Mouse (Mus musculus) heart, embryonic 15.5 days (tissue): ENCODE data around the gene Pard3. TPM values are rescaled to one million over a fixed set of nuclear protein-coding genes. Genes with fewer than 3 reads are reported as not detected.
"Not testable (repeated sequence)": the region's sequence is repeated elsewhere in the genome, so short reads cannot be mapped to it uniquely, and the experiment has no call there.

Experiments used
- ATAC-seq: fragments of 200-750 bp; cut with Nextera tagmentation; replicated peaks from 2 replicates; pipeline ENCODE4 v1.8.0; 2017; ENCODE audit warnings: low read depth, moderate TSS enrichment; ENCODE audit not compliant: insufficient number of reproducible peaks, insufficient read depth, low FRiP score
- H3K27ac ChIP-seq: fragments of 300-500 bp; sonication (generic); 2 replicates; pipeline ENCODE4 v1.5.1; 2015; ENCODE audit warnings: mild to moderate bottlenecking, inconsistent platforms
- H3K27me3 ChIP-seq: fragments of 300-500 bp; sonication (generic); 2 replicates; pipeline ENCODE4 v1.6.1; 2015; ENCODE audit warnings: inconsistent platforms
- H3K36me3 ChIP-seq: fragments of 300-500 bp; sonication (generic); 2 replicates; pipeline ENCODE4 v1.6.1; 2015; ENCODE audit warnings: mild to moderate bottlenecking, inconsistent platforms
- H3K4me1 ChIP-seq: fragments of 300-500 bp; sonication (generic); replicated peaks from 2 replicates; pipeline ENCODE4 v1.6.1; 2015; ENCODE audit warnings: inconsistent platforms
- H3K4me2 ChIP-seq: fragments of 300-500 bp; sonication (generic); 2 replicates; pipeline ENCODE4 v1.6.1; 2015; ENCODE audit warnings: inconsistent platforms, mild to moderate bottlenecking, moderate library complexity
- H3K4me3 ChIP-seq: fragments of 300-500 bp; sonication (generic); 2 replicates; pipeline ENCODE4 v1.5.1; 2015; ENCODE audit warnings: mild to moderate bottlenecking, inconsistent platforms
- H3K9ac ChIP-seq: fragments of 300-500 bp; sonication (generic); 2 replicates; pipeline ENCODE4 v1.6.1; 2015; ENCODE audit warnings: mild to moderate bottlenecking, inconsistent platforms
- H3K9me3 ChIP-seq: fragments of 300-500 bp; sonication (generic); replicated peaks from 2 replicates; pipeline ENCODE4 v1.6.1; 2016; ENCODE audit warnings: inconsistent platforms
- whole genome bisulfite sequencing: fragments of 180-500 bp; shearing (Covaris S2); methylation state at CpG from one replicate; pipeline ENCODE4 v1.1.7; 2015; ENCODE audit warnings: mixed read lengths; 5-methylcytosine and 5-hydroxymethylcytosine counted together
- polyA plus RNA-seq: library from polyadenylated mRNA; unstranded; fragments of >200 nt; fragmentation: Nextera tagmentation; extraction: Ambion mirVana; gene quantifications from 2 replicates; pipeline ENCODE4 v1.2.1, GENCODE M21; 2015

The Pard3 gene
- polyA plus RNA-seq, 1 experiment from 2014 or later = 14.9 TPM

DNA sequence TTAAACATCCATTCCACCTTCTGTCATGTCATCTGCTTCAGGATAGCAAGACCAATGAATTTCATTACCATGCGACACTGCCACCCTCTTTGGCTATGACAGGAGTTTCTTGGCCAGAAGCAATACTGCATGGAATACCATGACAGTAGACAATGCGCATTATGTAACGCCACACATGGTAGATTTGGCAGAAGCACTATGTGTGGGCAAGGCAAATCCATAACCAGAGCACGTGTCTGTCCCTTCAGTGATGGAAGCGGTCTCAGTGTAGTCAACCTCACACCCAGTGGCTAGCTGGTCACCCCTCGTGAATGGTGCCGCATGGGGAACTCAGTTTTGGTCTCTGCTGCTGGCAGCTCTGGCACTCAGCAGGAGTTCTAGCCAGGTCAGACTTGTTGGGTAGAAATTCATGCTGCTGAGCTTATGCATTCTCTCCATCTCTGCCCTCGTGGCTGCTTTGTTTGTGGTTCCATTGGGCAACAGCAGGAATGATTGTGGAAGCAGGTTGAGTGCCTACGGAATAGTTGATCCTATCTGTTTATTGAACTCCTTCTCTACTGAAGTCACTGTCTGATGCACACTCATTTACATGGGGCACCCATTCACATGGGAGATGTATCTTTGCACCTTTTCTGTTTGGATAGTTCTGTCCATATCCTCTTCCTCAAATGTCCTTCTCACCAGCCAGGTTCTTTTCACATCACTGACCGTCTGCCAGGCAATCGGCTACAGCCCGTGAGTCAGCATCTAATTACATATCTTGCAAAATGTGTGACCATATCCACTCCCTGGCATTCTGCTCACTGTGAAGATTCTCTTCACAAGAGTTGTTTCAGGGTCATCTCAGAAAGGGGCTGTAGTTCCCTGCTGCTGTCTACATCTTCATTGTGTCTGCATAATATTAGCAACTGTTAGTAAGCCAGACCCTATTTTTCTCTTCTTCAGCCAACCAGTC lies 100.9 kb downstream of the Pard3 start:
- 0 out of 2 replicates have a peak, but pooled peaks cover 3% of the 10 kb centered on the region for H3K36me3 ChIP-seq
- H3K4me3 ChIP-seq = no peak overlapping the region
- peaks cover 17% of the 10 kb centered on the region for H3K4me1 ChIP-seq
- H3K27ac ChIP-seq = no peak overlapping the region
- no peak overlapping the region for H3K4me2 ChIP-seq
- no peak overlapping the region for H3K9ac ChIP-seq
- no peak for ATAC-seq
- 88% methylated on average over 12 of the region's 12 CpGs for WGBS
- H3K9me3 ChIP-seq = no peaks in the 10 kb centered on the region
- no peaks in the 10 kb centered on the region for H3K27me3 ChIP-seq

DNA sequence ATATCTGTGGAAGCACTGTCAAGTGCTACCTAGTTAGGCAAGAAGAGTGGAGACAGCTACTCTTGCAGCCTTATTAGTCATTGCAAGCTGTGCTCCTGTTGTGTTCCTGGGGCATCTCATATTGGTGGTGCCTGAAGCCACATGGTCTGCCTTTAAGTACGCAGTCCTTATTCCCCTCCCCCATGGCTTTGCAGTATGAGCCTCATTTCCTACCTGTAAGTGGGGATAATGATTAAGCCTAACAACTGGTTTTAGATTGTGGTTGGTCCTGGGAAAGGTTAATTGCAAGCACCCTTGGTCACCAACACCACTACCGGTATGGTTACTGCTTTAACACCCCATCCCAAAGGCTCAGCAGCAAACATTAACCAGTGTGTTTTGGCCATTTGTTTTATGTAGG lies 104.8 kb downstream of the Pard3 start:
- H3K9ac ChIP-seq = no peak overlapping the region
- H3K27me3 ChIP-seq = no peaks in the 10 kb centered on the region
- ATAC-seq = no peak
- H3K4me3 ChIP-seq = no peak overlapping the region
- no peak overlapping the region for H3K27ac ChIP-seq
- peaks cover 10% of the 10 kb centered on the region; the same call in 1 of the 2 replicates for H3K4me1 ChIP-seq
- WGBS = 78% methylated on average over 2 of the region's 2 CpGs
- H3K4me2 ChIP-seq = no peak overlapping the region
- H3K36me3 ChIP-seq = no peaks in the 10 kb centered on the region
- H3K9me3 ChIP-seq = no peaks in the 10 kb centered on the region

DNA sequence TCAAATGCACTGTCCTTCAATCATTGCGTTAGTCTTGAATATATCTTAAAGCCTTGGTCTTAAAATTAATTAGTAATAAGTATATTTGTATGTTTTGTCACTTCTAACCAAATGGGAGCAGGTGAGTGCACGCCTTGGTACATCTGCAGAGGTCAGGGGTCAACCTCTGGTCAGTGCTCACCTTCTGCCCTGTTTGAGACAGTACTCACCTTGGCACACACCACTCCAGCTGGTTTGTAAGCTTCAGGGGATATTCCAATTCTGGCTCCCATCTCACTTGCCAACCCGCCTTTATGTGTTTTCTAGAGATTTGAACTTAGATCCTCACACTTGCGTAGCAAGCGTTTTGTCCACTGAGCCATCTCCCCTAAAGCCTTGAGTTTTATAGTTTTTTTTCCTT lies 105.7 kb downstream of the Pard3 start:
- no peak overlapping the region for H3K9ac ChIP-seq
- H3K27me3 ChIP-seq = no peaks in the 10 kb centered on the region
- H3K9me3 ChIP-seq = no peaks in the 10 kb centered on the region
- H3K27ac ChIP-seq = no peak overlapping the region
- no peaks in the 10 kb centered on the region for H3K36me3 ChIP-seq
- no peak for ATAC-seq
- no peak overlapping the region for H3K4me3 ChIP-seq
- peaks cover 10% of the 10 kb centered on the region; the same call in 1 of the 2 replicates for H3K4me1 ChIP-seq
- 97% methylated on average over 5 of the region's 5 CpGs for WGBS
- no peak overlapping the region for H3K4me2 ChIP-seq

DNA sequence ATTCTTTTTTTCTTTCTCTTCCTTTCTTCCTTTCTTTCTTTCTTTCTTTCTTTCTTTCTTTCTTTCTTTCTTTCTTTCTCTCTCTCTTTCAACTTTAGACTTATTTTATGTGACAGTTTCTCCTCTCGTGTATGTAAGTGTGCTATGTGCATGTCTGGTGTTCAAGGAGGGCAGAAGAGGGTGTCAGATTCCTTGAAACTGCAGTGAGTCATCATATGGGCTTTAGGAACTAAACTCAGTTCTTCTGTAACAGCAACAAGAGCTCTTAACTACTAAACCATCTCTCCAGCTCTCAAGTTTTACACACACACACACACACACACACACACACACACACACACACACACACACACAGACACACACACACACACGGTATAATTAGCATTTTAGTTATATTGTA lies 106.7 kb downstream of the Pard3 start:
- H3K4me1 ChIP-seq = peaks cover 11% of the 10 kb centered on the region
- not testable (repeated sequence) for H3K4me2 ChIP-seq, H3K4me3 ChIP-seq, ATAC-seq, H3K9ac ChIP-seq, H3K9me3 ChIP-seq, H3K27ac ChIP-seq, H3K36me3 ChIP-seq, H3K27me3 ChIP-seq
- 56% methylated on average over 2 of the region's 2 CpGs for WGBS

DNA sequence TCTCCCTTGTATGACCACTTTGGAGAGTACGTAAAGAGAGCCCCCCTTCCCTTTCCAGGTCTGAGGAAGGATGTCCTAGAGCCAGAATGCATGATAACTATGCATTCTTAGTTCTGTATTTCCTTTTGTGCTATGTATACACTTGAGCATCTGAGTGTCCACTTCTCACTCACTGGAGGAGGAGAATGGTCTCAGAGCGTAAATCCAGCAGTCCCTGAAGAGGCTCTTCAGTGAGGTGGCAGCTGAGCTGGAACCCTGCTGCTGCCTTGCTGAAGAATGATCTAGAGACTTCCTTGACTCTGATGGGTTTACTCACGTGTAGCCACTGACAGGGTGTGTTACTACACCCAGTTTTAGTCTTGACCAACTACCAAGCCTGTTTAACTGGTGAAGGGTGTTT lies 107.2 kb downstream of the Pard3 start:
- H3K27ac ChIP-seq = no peak overlapping the region
- H3K4me2 ChIP-seq = no peak overlapping the region
- no peaks in the 10 kb centered on the region for H3K36me3 ChIP-seq
- no peak overlapping the region for H3K4me3 ChIP-seq
- no peak for ATAC-seq
- H3K27me3 ChIP-seq = no peaks in the 10 kb centered on the region
- peaks cover 13% of the 10 kb centered on the region for H3K4me1 ChIP-seq
- H3K9ac ChIP-seq = no peak overlapping the region
- WGBS = 81% methylated on average over 3 of the region's 3 CpGs
- H3K9me3 ChIP-seq = no peaks in the 10 kb centered on the region

DNA sequence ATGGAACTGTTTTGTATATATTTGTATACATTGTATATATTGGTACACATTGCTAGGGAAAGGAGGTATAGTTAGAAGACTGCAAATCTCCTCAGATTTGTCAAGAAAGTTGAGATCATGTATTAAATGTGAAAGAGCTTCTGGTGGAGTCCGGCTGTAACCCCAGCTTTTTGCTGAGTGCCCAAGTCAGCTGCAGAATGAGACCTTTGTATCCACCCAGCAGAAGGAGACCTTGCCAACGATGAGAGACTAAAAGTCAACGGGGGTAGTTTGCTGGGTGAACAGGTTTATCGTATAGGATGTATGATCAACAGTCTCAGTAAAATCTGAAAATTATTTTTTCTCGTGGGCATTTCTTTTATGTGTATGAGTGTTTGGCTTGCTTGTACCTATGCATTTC lies 109.8 kb downstream of the Pard3 start:
- no peaks in the 10 kb centered on the region for H3K9me3 ChIP-seq
- H3K4me3 ChIP-seq = no peak overlapping the region
- no peak for ATAC-seq
- WGBS = 89% methylated on average over 5 of the region's 5 CpGs
- H3K36me3 ChIP-seq = no peaks in the 10 kb centered on the region
- no peak overlapping the region for H3K27ac ChIP-seq
- H3K4me1 ChIP-seq = peaks cover 9% of the 10 kb centered on the region
- H3K4me2 ChIP-seq = no peak overlapping the region
- no peak overlapping the region for H3K9ac ChIP-seq
- no peaks in the 10 kb centered on the region for H3K27me3 ChIP-seq

DNA sequence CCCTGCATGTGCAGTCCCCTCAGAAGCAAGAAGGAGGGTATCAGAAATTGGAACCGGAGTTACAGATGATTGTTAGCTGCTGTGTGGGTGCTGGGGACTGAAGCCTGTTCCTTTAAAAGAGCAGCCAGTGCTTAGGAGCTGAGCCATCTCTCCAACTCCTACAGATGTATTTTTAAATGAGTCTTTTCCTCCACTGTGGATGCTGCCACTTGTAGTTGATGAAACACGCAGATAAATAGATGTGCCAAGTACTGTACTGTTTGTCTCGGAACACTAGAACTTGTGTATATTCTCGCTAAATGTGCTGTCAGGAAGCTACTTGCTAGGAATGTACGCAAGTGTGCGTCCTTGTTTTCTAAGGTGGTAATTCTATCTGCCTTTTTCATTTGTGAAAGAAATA lies 110.7 kb downstream of the Pard3 start:
- H3K27ac ChIP-seq = no peak overlapping the region
- ATAC-seq = no peak
- no peaks in the 10 kb centered on the region for H3K27me3 ChIP-seq
- no peaks in the 10 kb centered on the region for H3K9me3 ChIP-seq
- WGBS = 86% methylated on average over 6 of the region's 6 CpGs
- H3K4me1 ChIP-seq = peaks cover 9% of the 10 kb centered on the region
- no peak overlapping the region for H3K4me2 ChIP-seq
- H3K4me3 ChIP-seq = no peak overlapping the region
- no peak overlapping the region for H3K9ac ChIP-seq
- no peaks in the 10 kb centered on the region for H3K36me3 ChIP-seq

DNA sequence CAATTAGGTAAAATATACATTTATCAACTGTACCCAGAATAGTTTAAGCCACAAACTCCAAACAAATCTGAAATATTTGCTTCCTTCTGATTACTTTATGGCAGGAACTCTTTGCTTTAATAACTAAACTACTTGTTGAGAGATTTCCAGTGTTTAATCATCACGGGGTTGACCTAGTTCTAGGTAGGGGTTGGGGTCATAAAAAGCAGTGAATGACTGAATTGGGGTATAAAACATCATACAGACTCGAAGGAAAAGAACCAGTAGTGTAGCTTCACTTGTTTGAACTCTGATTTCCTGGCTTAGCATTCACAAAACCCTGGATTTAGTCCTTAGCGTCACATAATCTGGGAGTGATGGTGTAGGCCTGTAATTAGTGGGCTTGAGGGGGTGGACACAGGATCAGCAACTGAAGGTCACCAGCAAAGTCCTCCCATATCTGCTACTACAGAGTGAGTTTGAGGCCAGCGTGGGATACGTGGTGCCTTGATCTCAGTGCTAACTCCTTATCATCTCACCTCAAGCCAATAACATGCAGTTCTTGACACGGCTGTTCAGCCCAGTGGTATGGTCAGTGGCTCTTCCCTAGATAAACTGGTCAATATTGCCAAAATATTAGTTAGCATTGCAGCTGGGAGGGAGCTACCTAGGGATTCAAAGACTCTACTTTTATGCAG lies 111.6 kb downstream of the Pard3 start:
- no peak for ATAC-seq
- Histone ChIP-seq H3K9ac (no peak overlapping the region), H3K4me3 (no peak overlapping the region), H3K27ac (no peak overlapping the region), H3K9me3 (no peaks in the 10 kb centered on the region), H3K4me1 (peaks cover 9% of the 10 kb centered on the region), H3K27me3 (no peaks in the 10 kb centered on the region), H3K4me2 (no peak overlapping the region), H3K36me3 (no peaks in the 10 kb centered on the region)
- WGBS = 60% methylated on average over 6 of the region's 6 CpGs

DNA sequence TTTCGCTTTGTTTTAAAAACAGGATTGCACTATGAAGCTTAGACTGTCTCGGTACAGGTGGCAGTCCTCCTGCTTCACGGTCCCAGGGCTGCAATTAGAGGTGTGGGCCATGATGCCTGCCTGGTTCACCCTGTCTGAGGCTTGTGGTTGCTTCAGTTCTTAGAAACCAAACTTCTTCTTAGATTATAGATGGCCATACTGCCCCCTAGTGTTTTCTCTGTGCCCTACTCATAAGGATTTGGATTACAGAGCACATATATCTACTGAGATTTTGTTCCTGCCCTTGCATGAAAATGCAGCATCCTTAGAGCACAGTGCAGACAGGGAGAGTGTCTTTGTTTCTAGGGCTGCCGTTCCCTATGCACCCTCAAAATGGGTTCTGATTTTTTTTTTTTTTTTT lies 114.9 kb downstream of the Pard3 start:
- no peak overlapping the region for H3K4me2 ChIP-seq
- H3K27ac ChIP-seq = no peak overlapping the region
- no peaks in the 10 kb centered on the region for H3K27me3 ChIP-seq
- ATAC-seq = no peak
- WGBS = 55% methylated on average over 4 of the region's 4 CpGs
- no peak overlapping the region for H3K9ac ChIP-seq
- no peaks in the 10 kb centered on the region for H3K36me3 ChIP-seq
- no peak overlapping the region for H3K4me3 ChIP-seq
- H3K4me1 ChIP-seq = peaks cover 20% of the 10 kb centered on the region
- no peaks in the 10 kb centered on the region for H3K9me3 ChIP-seq

DNA sequence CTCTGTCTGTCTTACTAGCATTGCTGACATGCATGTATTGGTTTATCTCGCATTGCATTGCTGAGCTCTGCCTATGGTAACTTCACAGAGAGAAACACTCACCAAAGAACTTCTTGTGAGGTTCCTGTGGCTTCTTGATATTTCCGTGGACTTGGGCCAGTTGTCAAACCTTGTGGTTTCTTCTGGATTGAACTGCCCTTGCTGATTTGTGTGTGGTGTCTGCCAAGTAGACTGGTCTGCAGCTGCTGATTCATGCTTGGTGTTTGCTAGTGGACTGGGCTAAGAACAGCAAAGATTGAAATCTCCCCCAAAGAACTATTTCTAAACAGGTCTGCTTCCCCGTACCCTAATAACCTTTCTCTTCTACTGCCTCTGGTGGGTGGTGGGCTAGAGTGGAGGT lies 117.6 kb downstream of the Pard3 start:
- WGBS = 86% methylated on average over 3 of the region's 3 CpGs
- no peak overlapping the region for H3K27ac ChIP-seq
- no peak for ATAC-seq

DNA sequence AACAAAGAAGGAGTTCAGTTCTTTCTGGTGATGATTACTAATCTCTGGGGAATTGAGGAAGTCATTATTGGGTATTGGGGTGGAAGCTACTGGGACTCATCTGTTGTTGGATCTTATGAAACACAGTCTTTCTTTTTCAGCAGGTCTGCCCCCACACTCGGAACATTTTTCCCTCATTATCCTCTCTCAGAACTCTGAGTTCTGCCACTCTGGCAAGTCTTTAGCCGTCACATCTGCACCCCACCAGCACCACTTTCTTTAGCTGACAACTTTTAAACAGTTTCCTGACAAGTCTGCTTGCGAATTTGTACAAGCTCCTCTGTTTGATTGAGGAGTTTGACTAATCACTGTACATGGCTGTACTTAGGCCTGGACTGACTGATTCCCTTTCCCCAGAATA lies 118.4 kb downstream of the Pard3 start:
- H3K4me3 ChIP-seq = no peak overlapping the region
- WGBS = 78% methylated on average over 3 of the region's 3 CpGs
- H3K4me2 ChIP-seq = no peak overlapping the region
- peaks cover 39% of the 10 kb centered on the region for H3K4me1 ChIP-seq
- no peak overlapping the region for H3K9ac ChIP-seq
- H3K36me3 ChIP-seq = no peaks in the 10 kb centered on the region
- no peaks in the 10 kb centered on the region for H3K9me3 ChIP-seq
- no peak overlapping the region for H3K27ac ChIP-seq
- H3K27me3 ChIP-seq = no peaks in the 10 kb centered on the region
- ATAC-seq = no peak

More for the DNA sequence above, 117.6 kb downstream of the Pard3 start:
- Histone ChIP-seq H3K4me2 (no peak overlapping the region), H3K9ac (no peak overlapping the region), H3K9me3 (no peaks in the 10 kb centered on the region), H3K4me1 (peaks cover 33% of the 10 kb centered on the region), H3K27me3 (no peaks in the 10 kb centered on the region), H3K4me3 (no peak overlapping the region), H3K36me3 (no peaks in the 10 kb centered on the region)
